Mouse (Mus musculus): ENCODE measurements around the gene Krt32.

Gene Krt32

GRCm38 (mm10) chr11:100050451-100050850 lies 37.6 kb downstream of the Krt32 start, which contains the start of gene Krt31:
Gene Krt31, minus strand, starts transcription at chr11:100050551.
- DNase-seq, result no peak

- DNase-seq, result no peak
Observed at GRCm38 (mm10) chr11:100047193-100047592, 40.8 kb downstream of the Krt32 start.

GRCm38 (mm10) chr11:100046303-100046866 lies 41.6 kb downstream of the Krt32 start:
- DNase-seq, result no peak

- DNase-seq, result no peak
Observed at GRCm38 (mm10) chr11:100041454-100041853, 46.6 kb downstream of the Krt32 start, which contains the start of gene Krt34. Gene Krt34, minus strand, starts transcription at chr11:100041554.

Data from thymus, postnatal 36 days (tissue).